Mouse (Mus musculus): ENCODE results near the gene Mindy1. TPM values are rescaled to one million over a fixed set of nuclear protein-coding genes. Genes with fewer than 3 reads are reported as not detected.

Gene Mindy1
- polyA plus RNA-seq, 1 experiment = 33.3 TPM

GRCm38 (mm10) chr3:95318548-95318947 lies 37.4 kb downstream of the Mindy1 start:
- Histone ChIP-seq H3ac (ENCODE audit: control insufficient read depth, insufficient read length) (no peak overlapping the region), H3K79me2 (ENCODE audit: control insufficient read depth, insufficient read depth) (peaks cover 52% of the 10 kb centered on the region), H3K4me2 (ENCODE audit: low read depth) (no peak overlapping the region), H3K4me3 (no peak overlapping the region), H3K36me3 (ENCODE audit: control insufficient read depth, insufficient read depth) (peaks cover 41% of the 10 kb centered on the region), H3K27me3 (ENCODE audit: control insufficient read depth, insufficient read depth, insufficient read length) (no peaks in the 10 kb centered on the region)
- TF ChIP-seq CEBPB (IDR thresholded peaks at IDR 0.05; ENCODE audit: insufficient read depth, poor library complexity, severe bottlenecking) (peak; percentile 74), POLR2AphosphoS2 (IDR thresholded peaks at IDR 0.05; ENCODE audit: insufficient read length, low read depth) (no peak), MAX (IDR thresholded peaks at IDR 0.05; ENCODE audit: low read depth) (no peak), MYOG (IDR thresholded peaks at IDR 0.05; ENCODE audit: control insufficient read depth in 1 of 3, insufficient read depth in 1 of 3, insufficient read length in 2 of 3, low read depth in 2 of 3) (no peak), POLR2A (IDR thresholded peaks at IDR 0.05; ENCODE audit: insufficient read length, low read depth) (peak; percentile 15), MYOD1 (IDR thresholded peaks at IDR 0.05; ENCODE audit: control insufficient read depth in 1 of 3, insufficient read length in 2 of 3, low read depth in 2 of 3) (no peak), TCF12 (IDR thresholded peaks at IDR 0.05; ENCODE audit: insufficient read depth, poor library complexity, severe bottlenecking) (no peak)

- TF ChIP-seq TCF12 (IDR thresholded peaks at IDR 0.05; ENCODE audit: insufficient read depth, poor library complexity, severe bottlenecking) (no peak), POLR2A (IDR thresholded peaks at IDR 0.05; ENCODE audit: insufficient read length, low read depth) (no peak), MYOD1 (IDR thresholded peaks at IDR 0.05; ENCODE audit: control insufficient read depth in 1 of 3, insufficient read length in 2 of 3, low read depth in 2 of 3) (no peak), USF1 (IDR thresholded peaks at IDR 0.05; ENCODE audit: low read depth) (no peak), MAX (IDR thresholded peaks at IDR 0.05; ENCODE audit: low read depth) (no peak), CEBPB (IDR thresholded peaks at IDR 0.05; ENCODE audit: insufficient read depth, poor library complexity, severe bottlenecking) (no peak), REST (IDR thresholded peaks at IDR 0.05; ENCODE audit: insufficient read depth, insufficient read length) (no peak), E2F4 (IDR thresholded peaks at IDR 0.05; ENCODE audit: insufficient read depth) (no peak), SRF (IDR thresholded peaks at IDR 0.05; ENCODE audit: control insufficient read depth, insufficient read length, low read depth) (no peak), TCF3 (IDR thresholded peaks at IDR 0.05; ENCODE audit: insufficient read length, low read depth) (no peak), POLR2AphosphoS2 (IDR thresholded peaks at IDR 0.05; ENCODE audit: insufficient read length, low read depth) (no peak), MYOG (IDR thresholded peaks at IDR 0.05; ENCODE audit: control insufficient read depth in 1 of 3, insufficient read depth in 1 of 3, insufficient read length in 2 of 3, low read depth in 2 of 3) (no peak)
- peaks cover 52% of the 10 kb centered on the region for H3K79me2 ChIP-seq (ENCODE audit: control insufficient read depth, insufficient read depth)
- H3ac ChIP-seq (ENCODE audit: control insufficient read depth, insufficient read length) = no peak overlapping the region
- no peaks in the 10 kb centered on the region for H3K27me3 ChIP-seq (ENCODE audit: control insufficient read depth, insufficient read depth, insufficient read length)
- H3K4me3 ChIP-seq = no peak overlapping the region
- H3K4me2 ChIP-seq (ENCODE audit: low read depth) = no peak overlapping the region
- H3K36me3 ChIP-seq (ENCODE audit: control insufficient read depth, insufficient read depth) = peaks cover 46% of the 10 kb centered on the region
Observed at GRCm38 (mm10) chr3:95319110-95319509, 38.0 kb downstream of the Mindy1 start.

DNA sequence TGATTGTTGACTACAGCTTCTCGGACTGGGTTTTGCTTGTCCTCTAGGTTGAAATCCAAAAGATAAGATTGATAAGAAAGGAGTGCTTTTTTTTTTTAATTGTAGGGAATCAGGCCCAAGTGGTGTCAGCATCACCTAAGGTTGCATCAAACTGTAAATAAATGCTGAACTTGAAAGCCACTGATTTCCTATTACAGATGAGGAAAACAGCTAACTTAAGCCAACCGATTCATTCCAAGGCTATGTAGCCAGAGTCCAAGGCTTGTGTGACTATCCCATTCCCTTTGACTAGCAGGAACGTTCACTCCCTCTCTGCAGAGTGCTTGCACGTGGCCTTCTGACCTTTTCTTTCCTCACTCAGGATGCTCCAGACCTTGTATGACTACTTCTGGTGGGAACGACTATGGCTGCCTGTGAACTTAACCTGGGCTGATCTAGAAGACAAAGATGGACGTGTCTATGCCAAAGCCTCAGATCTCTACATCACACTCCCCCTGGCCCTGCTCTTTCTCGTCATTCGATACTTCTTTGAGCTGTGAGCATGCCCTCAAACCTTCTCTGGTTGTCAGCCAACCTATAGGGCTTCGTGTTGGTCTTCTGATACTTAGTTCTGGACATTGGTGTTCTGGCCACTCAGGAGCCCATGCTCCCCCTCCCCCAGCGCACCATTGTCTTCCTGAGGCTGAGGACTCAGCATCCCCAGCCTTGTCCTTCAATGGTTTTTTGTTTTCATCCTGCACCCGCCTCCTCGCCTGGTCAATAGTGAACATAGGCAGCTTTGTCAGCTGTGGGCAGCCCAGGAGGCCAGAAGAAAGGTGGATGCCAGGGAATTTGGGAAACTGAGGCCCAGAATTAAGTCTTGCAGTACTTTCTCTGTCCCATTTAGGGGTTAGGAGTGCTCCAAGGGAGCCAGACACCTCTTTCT lies 38.8 kb downstream of the Mindy1 start:
- Histone ChIP-seq H3K79me2 (ENCODE audit: control insufficient read depth, insufficient read depth) (peaks cover 52% of the 10 kb centered on the region), H3K27me3 (ENCODE audit: control insufficient read depth, insufficient read depth, insufficient read length) (no peaks in the 10 kb centered on the region), H3ac (ENCODE audit: control insufficient read depth, insufficient read length) (no peak overlapping the region), H3K4me2 (ENCODE audit: low read depth) (no peak overlapping the region), H3K4me3 (no peak overlapping the region), H3K36me3 (ENCODE audit: control insufficient read depth, insufficient read depth) (peaks cover 54% of the 10 kb centered on the region)
- peak; percentile 46 for TF ChIP-seq POLR2AphosphoS2 (IDR thresholded peaks at IDR 0.05; ENCODE audit: insufficient read length, low read depth)
- TF ChIP-seq REST (IDR thresholded peaks at IDR 0.05; ENCODE audit: insufficient read depth, insufficient read length) = no peak
- no peak for TF ChIP-seq TCF12 (IDR thresholded peaks at IDR 0.05; ENCODE audit: insufficient read depth, poor library complexity, severe bottlenecking)

DNA sequence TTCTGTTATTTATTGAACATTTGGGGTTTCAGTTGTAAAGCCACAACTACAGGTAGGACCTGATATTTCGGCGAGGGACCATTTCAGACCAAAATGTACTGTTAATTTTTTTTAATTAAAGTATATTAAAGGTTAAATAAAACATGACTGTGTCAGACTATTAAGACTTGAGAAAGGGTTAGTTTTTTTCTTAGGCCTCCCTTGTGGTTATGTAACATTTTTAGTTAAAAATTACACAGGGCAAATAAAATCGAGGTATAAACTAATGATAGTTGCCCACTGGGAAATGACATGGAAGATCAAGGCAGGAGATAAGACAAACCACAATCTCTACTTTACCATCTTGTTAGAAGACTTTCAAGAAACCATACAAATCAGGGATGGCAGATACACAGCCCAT lies 42.3 kb downstream of the Mindy1 start:
- no peak for TF ChIP-seq TCF3 (IDR thresholded peaks at IDR 0.05; ENCODE audit: insufficient read length, low read depth)
- TF ChIP-seq USF1 (IDR thresholded peaks at IDR 0.05; ENCODE audit: low read depth) = no peak
- TF ChIP-seq MAX (IDR thresholded peaks at IDR 0.05; ENCODE audit: low read depth) = no peak
- TF ChIP-seq TCF12 (IDR thresholded peaks at IDR 0.05; ENCODE audit: insufficient read depth, poor library complexity, severe bottlenecking) = no peak
- H3ac ChIP-seq (ENCODE audit: control insufficient read depth, insufficient read length) = no peak overlapping the region
- H3K36me3 ChIP-seq (ENCODE audit: control insufficient read depth, insufficient read depth) = peaks cover 80% of the 10 kb centered on the region
- peaks cover 23% of the 10 kb centered on the region for H3K79me2 ChIP-seq (ENCODE audit: control insufficient read depth, insufficient read depth)
- H3K4me2 ChIP-seq (ENCODE audit: low read depth) = no peak overlapping the region
- H3K4me3 ChIP-seq = no peak overlapping the region
- no peaks in the 10 kb centered on the region for H3K27me3 ChIP-seq (ENCODE audit: control insufficient read depth, insufficient read depth, insufficient read length)

DNA sequence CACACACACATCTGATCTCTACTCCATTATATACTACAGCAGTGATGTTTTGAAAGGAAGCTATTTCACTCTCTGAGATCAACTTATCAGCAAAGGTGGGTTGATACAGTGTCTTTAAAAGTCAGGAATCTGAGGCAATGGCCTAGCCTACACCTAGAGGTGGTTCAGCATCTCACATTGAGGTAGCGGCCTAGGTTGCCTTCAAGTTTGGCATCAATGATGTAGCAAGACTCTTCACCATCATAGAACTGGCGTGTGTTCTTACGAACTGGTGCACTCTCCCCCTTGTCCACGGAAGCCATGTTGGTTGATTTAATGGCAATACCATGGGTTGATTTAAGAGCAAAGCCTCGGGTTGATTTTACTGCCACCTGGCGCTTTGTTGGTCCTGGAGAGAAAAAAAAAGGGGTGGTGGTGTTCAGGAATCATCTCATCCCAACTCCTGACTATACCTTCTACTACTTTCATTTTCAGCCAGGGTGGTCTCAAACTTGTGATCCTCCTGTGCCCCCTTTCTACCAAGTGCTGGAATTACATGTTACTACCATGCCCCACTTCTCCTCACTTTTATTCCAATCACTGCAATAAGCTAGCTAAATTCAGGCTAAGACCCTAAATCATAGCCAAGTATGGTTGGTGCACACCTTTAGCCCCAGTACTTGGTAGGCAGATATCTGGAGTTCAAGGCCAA lies 43.5 kb downstream of the Mindy1 start:
- H3ac ChIP-seq (ENCODE audit: control insufficient read depth, insufficient read length) = no peak overlapping the region
- H3K4me2 ChIP-seq (ENCODE audit: low read depth) = no peak overlapping the region
- TF ChIP-seq POLR2AphosphoS2 (IDR thresholded peaks at IDR 0.05; ENCODE audit: insufficient read length, low read depth) (peak; percentile 13), MYOG (IDR thresholded peaks at IDR 0.05; ENCODE audit: control insufficient read depth in 1 of 3, insufficient read depth in 1 of 3, insufficient read length in 2 of 3, low read depth in 2 of 3) (no peak), POLR2A (IDR thresholded peaks at IDR 0.05; ENCODE audit: insufficient read length, low read depth) (no peak)
- H3K27me3 ChIP-seq (ENCODE audit: control insufficient read depth, insufficient read depth, insufficient read length) = no peaks in the 10 kb centered on the region
- peaks cover 87% of the 10 kb centered on the region for H3K36me3 ChIP-seq (ENCODE audit: control insufficient read depth, insufficient read depth)
- peaks cover 11% of the 10 kb centered on the region for H3K79me2 ChIP-seq (ENCODE audit: control insufficient read depth, insufficient read depth)
- H3K4me3 ChIP-seq = no peak overlapping the region
